Mouse (Mus musculus): ENCODE results near the gene Borcs6. TPM values are rescaled to one million over a fixed set of nuclear protein-coding genes. Genes with fewer than 3 reads are reported as not detected.

The Borcs6 gene
- polyA plus RNA-seq, 1 experiment from 2014 or later: 20.4 TPM

DNA sequence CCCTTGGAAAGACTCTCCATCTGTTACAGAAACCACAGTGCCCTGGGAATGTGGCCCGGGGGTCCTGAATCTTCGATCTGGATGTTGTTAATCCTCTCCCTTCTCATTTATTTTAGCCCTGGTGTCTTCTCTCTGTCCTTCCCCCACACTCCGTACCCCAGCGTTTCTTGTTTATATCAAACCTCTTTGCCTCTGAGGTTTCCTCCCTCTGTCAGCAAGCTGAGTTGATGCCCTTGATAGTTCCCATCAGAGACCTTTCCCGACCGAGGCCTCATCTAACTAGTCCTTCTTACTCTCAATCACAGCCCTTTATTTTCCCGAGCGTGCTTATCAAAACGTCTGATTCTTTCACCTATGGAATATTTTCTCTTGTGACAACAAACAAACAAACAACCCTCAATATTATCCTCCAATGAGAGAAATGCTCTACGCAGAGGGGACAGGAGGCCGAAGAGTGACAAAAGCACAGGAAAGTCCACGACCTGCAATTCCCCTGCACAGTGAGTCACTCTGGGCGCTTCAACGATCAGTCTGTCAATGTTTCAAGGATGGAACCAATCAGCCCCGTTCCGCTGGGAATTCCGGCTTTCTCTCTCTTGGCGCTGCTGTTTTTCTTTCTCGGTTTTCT lies 674 bp upstream of the Borcs6 start:
- WGBS: 1% methylated on average over 19 of the region's 19 CpGs
- ATAC-seq: peak; percentile 18; the same call in 1 of the 2 replicates
- Histone ChIP-seq H3K4me2 (ENCODE audit: low read length) (peak overlapping the region; percentile 63), H3K9me3 (replicated peaks; ENCODE audit: control insufficient read depth, low read length, poor library complexity, severe bottlenecking) (no peaks in the 10 kb centered on the region), H3K27me3 (ENCODE audit: control insufficient read depth, insufficient read depth, low read depth, low read length) (no peaks in the 10 kb centered on the region), H3K4me3 (ENCODE audit: low read depth, low read length) (peak overlapping the region; percentile 87), H3K4me1 (ENCODE audit: control insufficient read depth, insufficient read depth, low read length) (peaks cover 24% of the 10 kb centered on the region), H3K9ac (ENCODE audit: low read depth, low read length) (peak overlapping the region; percentile 57), H3K36me3 (ENCODE audit: control insufficient read depth, insufficient read depth, low read length) (no peaks in the 10 kb centered on the region), H3K27ac (ENCODE audit: low read length) (peak overlapping the region; percentile 89)

DNA sequence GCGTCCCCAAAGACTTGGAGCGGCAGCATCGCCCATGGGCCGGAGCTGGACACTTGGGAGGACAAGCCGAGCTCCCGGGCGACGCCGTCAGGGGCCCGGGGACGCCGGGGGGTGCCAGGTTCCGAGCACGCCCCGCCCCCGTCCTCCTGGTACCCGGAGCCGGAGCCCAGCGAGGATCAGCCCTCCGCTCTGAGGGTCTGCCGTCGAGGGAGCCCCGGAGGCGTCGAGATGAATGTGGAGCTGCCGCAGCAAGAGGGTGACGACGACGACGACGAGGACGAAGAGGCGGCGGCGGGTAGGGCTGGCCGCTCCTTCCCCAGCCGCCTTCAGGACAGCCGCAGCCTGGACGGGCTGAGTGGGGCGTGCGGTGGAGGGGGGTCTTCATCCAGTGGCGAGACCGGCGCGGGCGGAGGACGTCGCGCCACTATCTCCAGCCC lies 476 bp downstream of the Borcs6 start:
- Histone ChIP-seq H3K9me3 (replicated peaks; ENCODE audit: control insufficient read depth, low read length, poor library complexity, severe bottlenecking) (no peaks in the 10 kb centered on the region), H3K4me2 (ENCODE audit: low read length) (peak overlapping the region; percentile 80), H3K4me1 (ENCODE audit: control insufficient read depth, insufficient read depth, low read length) (peaks cover 27% of the 10 kb centered on the region), H3K9ac (ENCODE audit: low read depth, low read length) (peak overlapping the region; percentile 85), H3K27me3 (ENCODE audit: control insufficient read depth, insufficient read depth, low read depth, low read length) (no peaks in the 10 kb centered on the region), H3K36me3 (ENCODE audit: control insufficient read depth, insufficient read depth, low read length) (no peaks in the 10 kb centered on the region), H3K4me3 (ENCODE audit: low read depth, low read length) (peak overlapping the region; percentile 87), H3K27ac (ENCODE audit: low read length) (peak overlapping the region; percentile 93)
- peak; percentile 46 for ATAC-seq
- WGBS: 0% methylated on average over 49 of the region's 49 CpGs

DNA sequence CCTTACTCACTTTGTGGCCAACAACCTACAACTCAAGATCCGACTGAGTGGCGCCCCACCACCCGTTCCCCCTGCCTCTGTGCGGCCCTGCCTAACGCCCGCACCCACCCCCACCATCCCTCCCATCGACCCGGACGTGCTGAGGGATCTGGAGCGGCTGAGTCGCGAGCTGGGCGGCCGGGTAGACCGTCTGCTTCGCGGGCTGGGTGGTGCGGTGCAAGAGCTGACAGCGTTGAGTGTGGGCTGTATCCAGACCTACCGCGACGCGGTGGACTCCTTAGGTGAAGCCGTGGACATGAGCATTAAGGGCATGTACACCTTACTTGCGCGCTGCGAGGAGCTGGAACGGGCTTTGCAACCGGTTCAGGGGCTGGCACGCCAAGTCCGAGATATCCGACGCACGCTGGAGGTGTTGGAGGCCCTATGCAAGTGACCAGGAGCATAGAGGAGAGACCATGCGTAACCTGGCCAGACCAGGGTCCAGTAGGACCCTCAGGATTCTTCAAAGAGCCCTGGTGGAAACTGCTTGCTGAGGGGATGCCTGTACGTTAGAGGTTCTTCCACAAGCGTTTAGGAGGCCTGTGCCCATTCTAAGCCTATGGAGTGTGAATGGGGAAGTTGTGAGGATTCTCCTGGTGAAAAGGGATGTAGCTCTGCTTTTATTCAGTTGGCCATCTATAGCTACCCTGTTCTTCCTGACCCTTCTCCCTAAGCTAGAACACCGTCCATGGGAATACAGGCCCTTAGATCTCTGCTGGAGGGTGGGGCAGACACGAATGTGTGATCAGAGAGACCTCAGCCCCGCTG lies 1.1 kb downstream of the Borcs6 start:
- Histone ChIP-seq H3K9me3 (replicated peaks; ENCODE audit: control insufficient read depth, low read length, poor library complexity, severe bottlenecking) (no peaks in the 10 kb centered on the region), H3K9ac (ENCODE audit: low read depth, low read length) (peak overlapping the region; percentile 85), H3K4me1 (ENCODE audit: control insufficient read depth, insufficient read depth, low read length) (peaks cover 27% of the 10 kb centered on the region), H3K27ac (ENCODE audit: low read length) (peak overlapping the region; percentile 93), H3K27me3 (ENCODE audit: control insufficient read depth, insufficient read depth, low read depth, low read length) (no peaks in the 10 kb centered on the region), H3K4me2 (ENCODE audit: low read length) (peak overlapping the region; percentile 80), H3K4me3 (ENCODE audit: low read depth, low read length) (peak overlapping the region; percentile 87), H3K36me3 (ENCODE audit: control insufficient read depth, insufficient read depth, low read length) (no peaks in the 10 kb centered on the region)
- 0 out of 2 replicates have a peak, but pooled peaks have one; percentile 1 for ATAC-seq
- WGBS: under 1% methylated on average over 40 of the region's 40 CpGs

DNA sequence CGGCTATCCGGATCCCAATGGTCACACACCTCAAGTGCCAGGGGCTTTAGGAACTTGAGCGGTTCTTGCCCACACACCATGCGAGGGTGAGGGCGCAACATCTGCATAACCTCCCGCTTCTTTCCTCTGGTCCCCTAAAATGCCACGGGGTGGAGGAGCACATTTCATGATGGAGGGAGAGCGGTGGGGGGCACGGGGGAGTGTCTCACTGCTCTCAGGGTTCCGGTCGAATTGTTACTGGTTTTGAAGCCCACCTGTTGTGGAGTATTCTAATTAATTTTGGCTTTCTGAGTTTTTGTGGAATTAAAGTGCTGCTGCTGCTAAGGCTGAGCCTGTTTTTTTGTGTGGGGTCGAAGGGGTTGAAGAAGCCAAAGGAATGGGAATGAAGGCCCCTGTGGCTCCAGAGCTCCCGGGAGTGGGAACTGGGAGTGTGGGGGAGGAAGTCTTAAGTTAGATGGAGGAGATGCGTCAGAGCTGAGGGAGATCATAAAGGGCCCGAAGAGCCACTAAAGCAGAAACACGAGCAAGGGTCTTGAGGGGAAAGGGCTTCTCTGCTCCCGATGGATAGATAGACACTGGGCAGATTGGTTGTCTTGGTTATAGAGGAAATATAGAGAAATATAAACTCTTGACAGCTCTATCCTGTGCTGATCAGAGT lies 1.9 kb downstream of the Borcs6 start:
- WGBS: 6% methylated on average over 17 of the region's 17 CpGs
- ATAC-seq: no peak
- H3K9me3 ChIP-seq (replicated peaks; ENCODE audit: control insufficient read depth, low read length, poor library complexity, severe bottlenecking): no peaks in the 10 kb centered on the region
- peak overlapping the region; percentile 87 for H3K4me3 ChIP-seq (ENCODE audit: low read depth, low read length)
- no peaks in the 10 kb centered on the region for H3K36me3 ChIP-seq (ENCODE audit: control insufficient read depth, insufficient read depth, low read length)
- peaks cover 32% of the 10 kb centered on the region for H3K4me1 ChIP-seq (ENCODE audit: control insufficient read depth, insufficient read depth, low read length)
- no peaks in the 10 kb centered on the region for H3K27me3 ChIP-seq (ENCODE audit: control insufficient read depth, insufficient read depth, low read depth, low read length)
- H3K27ac ChIP-seq (ENCODE audit: low read length): no peak overlapping the region
- peak overlapping the region; percentile 85 for H3K9ac ChIP-seq (ENCODE audit: low read depth, low read length)
- H3K4me2 ChIP-seq (ENCODE audit: low read length): peak overlapping the region; percentile 80

DNA sequence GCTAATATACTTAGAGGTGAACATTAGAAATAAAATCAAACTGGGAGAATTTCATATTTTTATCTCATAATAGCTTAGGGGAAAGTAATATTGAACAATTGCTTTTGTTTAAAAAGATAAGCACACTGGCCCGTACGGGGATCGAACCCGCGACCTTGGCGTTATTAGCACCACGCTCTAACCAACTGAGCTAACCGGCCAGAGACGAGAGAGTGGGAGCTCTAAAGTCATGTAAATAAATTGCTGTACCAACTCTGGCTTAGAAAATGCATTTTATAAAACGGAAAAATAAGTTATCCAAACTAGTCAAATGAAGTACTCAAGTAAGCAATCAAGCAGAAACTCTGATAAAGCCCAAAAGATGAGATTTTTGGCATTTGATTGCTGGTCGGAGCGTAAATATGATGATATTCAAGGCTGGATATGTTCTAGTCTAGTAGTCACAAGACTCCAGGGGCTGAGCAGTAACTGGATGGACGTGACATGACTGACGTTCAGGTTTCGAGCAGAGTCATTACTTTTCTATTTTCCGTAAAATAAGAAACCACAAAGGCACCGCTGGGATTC lies 2.8 kb downstream of the Borcs6 start:
- no peaks in the 10 kb centered on the region for H3K36me3 ChIP-seq (ENCODE audit: control insufficient read depth, insufficient read depth, low read length)
- H3K4me1 ChIP-seq (ENCODE audit: control insufficient read depth, insufficient read depth, low read length): peaks cover 39% of the 10 kb centered on the region
- peak overlapping the region; percentile 80 for H3K4me2 ChIP-seq (ENCODE audit: low read length)
- WGBS: under 1% methylated on average over 17 of the region's 17 CpGs
- H3K4me3 ChIP-seq (ENCODE audit: low read depth, low read length): peak overlapping the region; percentile 63
- ATAC-seq: no peak
- H3K9ac ChIP-seq (ENCODE audit: low read depth, low read length): no peak overlapping the region
- peak overlapping the region; percentile 54 for H3K27ac ChIP-seq (ENCODE audit: low read length)
- H3K27me3 ChIP-seq (ENCODE audit: control insufficient read depth, insufficient read depth, low read depth, low read length): no peaks in the 10 kb centered on the region
- no peaks in the 10 kb centered on the region for H3K9me3 ChIP-seq (replicated peaks; ENCODE audit: control insufficient read depth, low read length, poor library complexity, severe bottlenecking)

DNA sequence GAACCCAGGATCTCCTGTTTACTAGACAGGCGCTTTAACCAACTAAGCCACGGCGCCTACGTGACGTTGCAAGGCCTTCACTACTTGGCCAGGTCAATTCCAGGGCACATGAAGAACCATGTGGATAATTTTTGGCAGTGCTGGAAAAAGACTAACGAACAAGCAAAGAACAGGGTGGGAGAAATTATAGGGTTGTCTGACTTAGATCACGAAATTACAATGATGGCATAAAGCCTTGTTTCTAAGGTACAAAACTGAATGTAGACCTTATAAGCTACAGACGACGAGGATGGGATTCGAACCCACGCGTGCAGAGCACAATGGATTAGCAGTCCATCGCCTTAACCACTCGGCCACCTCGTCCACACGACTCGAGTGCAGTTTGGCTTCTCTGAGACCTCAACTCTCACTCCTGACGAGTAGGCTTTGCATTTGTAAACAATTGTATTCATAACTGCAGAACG lies 3.3 kb downstream of the Borcs6 start:
- Histone ChIP-seq H3K4me2 (ENCODE audit: low read length) (peak overlapping the region; percentile 70), H3K4me1 (ENCODE audit: control insufficient read depth, insufficient read depth, low read length) (peaks cover 36% of the 10 kb centered on the region), H3K9ac (ENCODE audit: low read depth, low read length) (no peak overlapping the region), H3K27me3 (ENCODE audit: control insufficient read depth, insufficient read depth, low read depth, low read length) (no peaks in the 10 kb centered on the region), H3K27ac (ENCODE audit: low read length) (peak overlapping the region; percentile 68), H3K36me3 (ENCODE audit: control insufficient read depth, insufficient read depth, low read length) (no peaks in the 10 kb centered on the region), H3K9me3 (replicated peaks; ENCODE audit: control insufficient read depth, low read length, poor library complexity, severe bottlenecking) (no peaks in the 10 kb centered on the region), H3K4me3 (ENCODE audit: low read depth, low read length) (peak overlapping the region; percentile 63)
- peak; percentile 49; the same call in 1 of the 2 replicates for ATAC-seq
- under 1% methylated on average over 19 of the region's 19 CpGs for WGBS

DNA sequence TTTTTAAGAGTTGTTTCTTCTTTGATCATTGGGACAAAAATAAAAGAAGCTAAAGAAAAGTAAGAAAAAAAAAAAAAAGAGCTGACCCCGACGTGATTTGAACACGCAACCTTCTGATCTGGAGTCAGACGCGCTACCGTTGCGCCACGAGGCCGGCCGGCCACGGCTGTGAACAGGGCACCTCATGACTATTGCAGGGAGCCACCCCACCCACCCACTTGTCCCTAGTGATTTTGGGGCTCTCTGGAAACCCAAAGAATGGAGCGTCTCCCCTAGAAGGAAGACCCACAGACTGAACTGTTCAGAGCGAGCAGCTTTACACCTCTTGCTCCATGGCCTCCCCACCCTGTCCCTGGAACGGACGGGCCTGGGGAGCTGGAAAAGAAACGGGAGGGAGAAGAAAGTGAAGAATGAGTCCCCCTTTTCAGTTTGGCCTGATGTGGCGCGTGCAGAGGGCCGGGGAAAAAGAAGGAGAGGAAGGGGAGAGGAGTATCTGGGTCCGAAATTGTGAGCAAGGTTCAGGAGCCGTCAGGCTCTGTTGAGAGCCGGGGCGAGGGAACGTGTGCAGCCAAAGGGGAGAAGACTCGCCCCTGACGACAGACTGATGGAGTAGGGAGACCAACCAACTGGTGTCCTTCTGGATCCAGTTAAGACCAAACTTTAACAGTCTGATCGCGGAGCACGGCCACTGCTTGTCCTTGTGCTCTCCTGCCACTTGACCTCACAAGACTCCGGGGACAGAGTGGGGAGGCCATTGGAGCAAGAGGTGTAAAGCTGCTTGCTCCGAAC lies 4.1 kb downstream of the Borcs6 start:
- ATAC-seq: no peak

More for the DNA sequence above, 4.1 kb downstream of the Borcs6 start:
- H3K4me1 ChIP-seq (ENCODE audit: control insufficient read depth, insufficient read depth, low read length): peaks cover 29% of the 10 kb centered on the region
- under 1% methylated on average over 31 of the region's 31 CpGs for WGBS
- peak overlapping the region; percentile 48 for H3K27ac ChIP-seq (ENCODE audit: low read length)
- peak overlapping the region; percentile 70 for H3K4me2 ChIP-seq (ENCODE audit: low read length)
- H3K9me3 ChIP-seq (replicated peaks; ENCODE audit: control insufficient read depth, low read length, poor library complexity, severe bottlenecking): no peaks in the 10 kb centered on the region
- peak overlapping the region; percentile 54 for H3K9ac ChIP-seq (ENCODE audit: low read depth, low read length)
- H3K36me3 ChIP-seq (ENCODE audit: control insufficient read depth, insufficient read depth, low read length): no peaks in the 10 kb centered on the region
- H3K4me3 ChIP-seq (ENCODE audit: low read depth, low read length): peak overlapping the region; percentile 63
- no peaks in the 10 kb centered on the region for H3K27me3 ChIP-seq (ENCODE audit: control insufficient read depth, insufficient read depth, low read depth, low read length)
